Mouse (Mus musculus) small intestine, adult 2 months (tissue): ENCODE results near the gene Bcl7a. TPM values are rescaled to one million over a fixed set of nuclear protein-coding genes. Genes with fewer than 3 reads are reported as not detected.

Experiments used
- H3K27ac ChIP-seq: fragments of 200-500 bp; 2 replicates; pipeline ENCODE4 v1.5.1; 2012; ENCODE audit warnings: low read depth, low read length, control low read depth, inconsistent platforms; ENCODE audit not compliant: insufficient read depth
- H3K27me3 ChIP-seq: fragments of 200-500 bp; 2 replicates; pipeline ENCODE4 v1.6.1; 2012; ENCODE audit warnings: mild to moderate bottlenecking, moderate library complexity, low read length, inconsistent platforms; ENCODE audit not compliant: control insufficient read depth, insufficient read depth
- H3K36me3 ChIP-seq: fragments of 200-500 bp; 2 replicates; pipeline ENCODE4 v1.6.1; 2012; ENCODE audit warnings: mild to moderate bottlenecking, low read length, control low read depth, inconsistent platforms; ENCODE audit not compliant: control insufficient read depth, insufficient read depth
- H3K4me1 ChIP-seq: fragments of 200-500 bp; 2 replicates; pipeline ENCODE4 v1.6.1; 2012; ENCODE audit warnings: low read length, inconsistent platforms, mixed read lengths; ENCODE audit not compliant: control insufficient read depth, insufficient read depth, insufficient read length
- H3K4me3 ChIP-seq: fragments of 200-500 bp; 2 replicates; pipeline ENCODE4 v1.5.1; 2012; ENCODE audit warnings: low read depth, mild to moderate bottlenecking, control low read depth, inconsistent platforms, low read length, moderate library complexity
- CTCF ChIP-seq: fragments of 200-500 bp; IDR thresholded peaks from 2 replicates; pipeline ENCODE4 v1.5.1; 2012; ENCODE audit warnings: low read depth, mild to moderate bottlenecking, control low read depth, inconsistent platforms, low read length, moderate library complexity, mixed read lengths; ENCODE audit not compliant: insufficient replicate concordance, insufficient read length; ENCODE audit errors: extremely low read depth
- POLR2A ChIP-seq: fragments of 200-500 bp; IDR thresholded peaks from 2 replicates; pipeline ENCODE4 v1.6.1; 2012; ENCODE audit warnings: low read depth, mild to moderate bottlenecking, control low read depth, inconsistent platforms, low read length, moderate library complexity
- WGBS: fragments of 180-500 bp; shearing (Covaris S2); methylation state at CpG from one replicate; pipeline ENCODE4 v1.1.7; 2018; 5-methylcytosine and 5-hydroxymethylcytosine counted together
- polyA plus RNA-seq: library from polyadenylated mRNA; depleted of rRNA; stranded (reverse); fragments of >200 nt; gene quantifications from 2 replicates; pipeline ENCODE4 v1.2.3, GENCODE M21; 2012

Gene Bcl7a
- polyA plus RNA-seq, 1 experiment = 2.8 TPM

- TF ChIP-seq CTCF = no peak
- TF ChIP-seq POLR2A = no peak
- Histone ChIP-seq H3K27me3 (no peaks in the 10 kb centered on the region), H3K27ac (no peak overlapping the region), H3K36me3 (no peaks in the 10 kb centered on the region), H3K4me3 (no peak overlapping the region), H3K4me1 (peaks cover 5% of the 10 kb centered on the region; the same call in 1 of the 2 replicates)
- WGBS = 75% methylated on average over 5 of the region's 5 CpGs
Measured at GRCm38 (mm10) chr5:123379504-123379931, 35.9 kb downstream of the Bcl7a start.

GRCm38 (mm10) chr5:123381968-123382367 is 38.3 kb downstream of the Bcl7a start:
- Histone ChIP-seq H3K27ac (0 out of 2 replicates have a peak overlapping the region, but pooled peaks have one; percentile 12), H3K4me1 (0 out of 2 replicates have a peak, but pooled peaks cover 2% of the 10 kb centered on the region), H3K4me3 (peak overlapping the region; percentile 10; the same call in 1 of the 2 replicates), H3K27me3 (no peaks in the 10 kb centered on the region), H3K36me3 (no peaks in the 10 kb centered on the region)
- 43% methylated on average over 20 of the region's 20 CpGs for WGBS
- TF ChIP-seq POLR2A = no peak
- TF ChIP-seq CTCF = no peak

- Histone ChIP-seq H3K27ac (no peak overlapping the region), H3K4me1 (no peaks in the 10 kb centered on the region), H3K4me3 (no peak overlapping the region), H3K27me3 (no peaks in the 10 kb centered on the region), H3K36me3 (no peaks in the 10 kb centered on the region)
- 86% methylated on average over 8 of the region's 8 CpGs for WGBS
- no peak for TF ChIP-seq CTCF
- TF ChIP-seq POLR2A = no peak
Measured at GRCm38 (mm10) chr5:123382686-123383085, 39.1 kb downstream of the Bcl7a start.

- H3K36me3 ChIP-seq = no peaks in the 10 kb centered on the region
- 59% methylated on average over 3 of the region's 3 CpGs for WGBS
- no peak overlapping the region for H3K27ac ChIP-seq
- TF ChIP-seq POLR2A (no peak), CTCF (no peak)
- H3K27me3 ChIP-seq = no peaks in the 10 kb centered on the region
- H3K4me3 ChIP-seq = no peak overlapping the region
- no peaks in the 10 kb centered on the region for H3K4me1 ChIP-seq
Measured at GRCm38 (mm10) chr5:123388452-123388851, 44.8 kb downstream of the Bcl7a start.

GRCm38 (mm10) chr5:123390536-123391441 is 47.2 kb downstream of the Bcl7a start:
- peaks cover 4% of the 10 kb centered on the region; the same call in 1 of the 2 replicates for H3K4me1 ChIP-seq
- TF ChIP-seq CTCF = no peak
- TF ChIP-seq POLR2A = no peak
- peak overlapping the region; percentile 28; the same call in 1 of the 2 replicates for H3K4me3 ChIP-seq
- no peaks in the 10 kb centered on the region for H3K36me3 ChIP-seq
- no peak overlapping the region for H3K27ac ChIP-seq
- no peaks in the 10 kb centered on the region for H3K27me3 ChIP-seq
- WGBS = 43% methylated on average over 16 of the region's 17 CpGs

- 27% methylated on average over 5 of the region's 5 CpGs for WGBS
- Histone ChIP-seq H3K27ac (no peak overlapping the region), H3K27me3 (no peaks in the 10 kb centered on the region), H3K4me3 (peak overlapping the region; percentile 28; the same call in 1 of the 2 replicates), H3K4me1 (peaks cover 4% of the 10 kb centered on the region; the same call in 1 of the 2 replicates), H3K36me3 (no peaks in the 10 kb centered on the region)
- TF ChIP-seq CTCF (no peak), POLR2A (no peak)
Measured at GRCm38 (mm10) chr5:123391442-123391809, 47.8 kb downstream of the Bcl7a start.

- 19% methylated on average over 5 of the region's 5 CpGs for WGBS
- TF ChIP-seq POLR2A (no peak), CTCF (no peak)
- Histone ChIP-seq H3K36me3 (no peaks in the 10 kb centered on the region), H3K4me1 (peaks cover 16% of the 10 kb centered on the region), H3K27me3 (no peaks in the 10 kb centered on the region), H3K4me3 (peak overlapping the region; percentile 89), H3K27ac (peak overlapping the region; percentile 60)
Measured at GRCm38 (mm10) chr5:123393786-123394302, 50.2 kb downstream of the Bcl7a start.
